Mouse (Mus musculus) lung, embryonic 15.5 days (tissue): ENCODE measurements at regions not wholly inside any gene's neighbourhood (a gene's known extent, or its start where the extent isn't known, plus 50 kb on each side); places are given as distances from the start of the nearest gene placed in this dataset. TPM values are rescaled to one million over a fixed set of nuclear protein-coding genes. Genes with fewer than 3 reads are reported as not detected.

Source experiments
- ATAC-seq: fragments of 200-750 bp; cut with Nextera tagmentation; 2 replicates; pipeline ENCODE4 v1.8.0; 2017; ENCODE audit warnings: moderate number of reproducible peaks, borderline replicate concordance; ENCODE audit not compliant: low FRiP score, low TSS enrichment; ENCODE audit errors: extremely low read depth
- H3K27ac ChIP-seq: fragments of 300-500 bp; sonication (generic); 2 replicates; pipeline ENCODE4 v1.5.1; 2015; ENCODE audit warnings: moderate library complexity, mild to moderate bottlenecking, inconsistent platforms
- H3K27me3 ChIP-seq: fragments of 300-500 bp; sonication (generic); 2 replicates; pipeline ENCODE4 v1.6.1; 2015; ENCODE audit warnings: inconsistent platforms
- H3K36me3 ChIP-seq: fragments of 300-500 bp; sonication (generic); 2 replicates; pipeline ENCODE4 v1.6.1; 2015; ENCODE audit warnings: inconsistent platforms
- H3K4me1 ChIP-seq: fragments of 300-500 bp; sonication (generic); 2 replicates; pipeline ENCODE4 v1.6.1; 2015; ENCODE audit warnings: inconsistent platforms
- H3K4me2 ChIP-seq: fragments of 300-500 bp; sonication (generic); 2 replicates; pipeline ENCODE4 v1.6.1; 2015; ENCODE audit warnings: inconsistent platforms, mild to moderate bottlenecking, moderate library complexity
- H3K4me3 ChIP-seq: fragments of 300-500 bp; sonication (generic); 2 replicates; pipeline ENCODE4 v1.5.1; 2015; ENCODE audit warnings: mild to moderate bottlenecking, inconsistent platforms
- H3K9ac ChIP-seq: fragments of 300-500 bp; sonication (generic); 2 replicates; pipeline ENCODE4 v1.6.1; 2015; ENCODE audit warnings: inconsistent platforms
- H3K9me3 ChIP-seq: fragments of 300-500 bp; sonication (generic); 2 replicates; pipeline ENCODE4 v1.6.1; 2016; ENCODE audit warnings: inconsistent platforms
- WGBS: fragments of 180-500 bp; shearing (Covaris S2); methylation state at CpG from one replicate; pipeline ENCODE4 v1.1.7; 2015; 5-methylcytosine and 5-hydroxymethylcytosine counted together
- microRNA-seq: library from miRNA; unstranded; fragments of <30 nt; microRNA quantifications from one replicate; pipeline ENCODE4, GENCODE M21; 2016

GRCm38 (mm10) chr8:34239346-34239900 is 127.9 kb upstream of the Gm10131 start:
- Histone ChIP-seq H3K36me3 (no peaks in the 10 kb centered on the region), H3K4me2 (no peak overlapping the region), H3K4me1 (no peaks in the 10 kb centered on the region), H3K27ac (no peak overlapping the region), H3K9ac (no peak overlapping the region), H3K9me3 (no peaks in the 10 kb centered on the region), H3K4me3 (no peak overlapping the region), H3K27me3 (no peaks in the 10 kb centered on the region)
- ATAC-seq, result no peak
- 85% methylated on average over 6 of the region's 6 CpGs for WGBS

GRCm38 (mm10) chr8:34233705-34234104 is 122.2 kb upstream of the Gm10131 start:
- Histone ChIP-seq H3K27ac (no peak overlapping the region), H3K36me3 (no peaks in the 10 kb centered on the region), H3K4me3 (no peak overlapping the region), H3K9ac (no peak overlapping the region), H3K9me3 (no peaks in the 10 kb centered on the region), H3K4me2 (no peak overlapping the region), H3K4me1 (no peaks in the 10 kb centered on the region), H3K27me3 (no peaks in the 10 kb centered on the region)
- WGBS, result 47% methylated on average over 4 of the region's 4 CpGs
- no peak for ATAC-seq

GRCm38 (mm10) chr8:34229477-34229876 is 117.9 kb upstream of the Gm10131 start:
- peak; percentile 39; the same call in 1 of the 2 replicates for ATAC-seq
- Histone ChIP-seq H3K4me2 (no peak overlapping the region), H3K36me3 (no peaks in the 10 kb centered on the region), H3K9ac (no peak overlapping the region), H3K4me3 (no peak overlapping the region), H3K27me3 (no peaks in the 10 kb centered on the region), H3K4me1 (no peaks in the 10 kb centered on the region), H3K27ac (no peak overlapping the region), H3K9me3 (no peaks in the 10 kb centered on the region)
- WGBS, result 58% methylated on average over 3 of the region's 3 CpGs

- Histone ChIP-seq H3K9ac (no peak overlapping the region), H3K4me2 (no peak overlapping the region), H3K4me1 (no peaks in the 10 kb centered on the region), H3K27ac (no peak overlapping the region), H3K36me3 (no peaks in the 10 kb centered on the region), H3K9me3 (no peaks in the 10 kb centered on the region), H3K27me3 (no peaks in the 10 kb centered on the region), H3K4me3 (no peak overlapping the region)
- no peak for ATAC-seq
- WGBS, result 42% methylated on average over 17 of the region's 17 CpGs
Measured at GRCm38 (mm10) chr8:34225011-34225890, 113.7 kb upstream of the Gm10131 start.

- Histone ChIP-seq H3K27me3 (no peaks in the 10 kb centered on the region), H3K4me1 (no peaks in the 10 kb centered on the region), H3K9me3 (no peaks in the 10 kb centered on the region), H3K4me3 (no peak overlapping the region), H3K9ac (no peak overlapping the region), H3K4me2 (no peak overlapping the region), H3K27ac (no peak overlapping the region), H3K36me3 (no peaks in the 10 kb centered on the region)
- 77% methylated on average over 6 of the region's 6 CpGs for WGBS
- no peak for ATAC-seq
Measured at GRCm38 (mm10) chr8:34222187-34222586, 110.7 kb upstream of the Gm10131 start.

Small RNAs in the stretch of these regions (microRNA-seq; reads per million reads assigned to microRNA genes)
- gene Gm23177, result not detected
